Mouse (Mus musculus): ENCODE data around the gene Bpi.

GRCm38 (mm10) chr2:158247852-158248251 lies 10.0 kb upstream of the Bpi start:
- TF ChIP-seq CTCF (conservative IDR thresholded peaks at IDR 0.05; ENCODE audit: low read length) (no peak), POU5F1 (IDR thresholded peaks at IDR 0.05; ENCODE audit: borderline replicate concordance, low read length) (no peak), NANOG (IDR thresholded peaks at IDR 0.05; ENCODE audit: borderline replicate concordance, low read length) (no peak)

All from E14TG2a.4 (cell line).